Mouse (Mus musculus): ENCODE data around the gene C1qtnf12. TPM values are rescaled to one million over a fixed set of nuclear protein-coding genes. Genes with fewer than 3 reads are reported as not detected.

C1qtnf12 gene
- total and polyA plus RNA-seq, 3 experiments = 16.6 to 17.9 (median 17.2) TPM

DNA sequence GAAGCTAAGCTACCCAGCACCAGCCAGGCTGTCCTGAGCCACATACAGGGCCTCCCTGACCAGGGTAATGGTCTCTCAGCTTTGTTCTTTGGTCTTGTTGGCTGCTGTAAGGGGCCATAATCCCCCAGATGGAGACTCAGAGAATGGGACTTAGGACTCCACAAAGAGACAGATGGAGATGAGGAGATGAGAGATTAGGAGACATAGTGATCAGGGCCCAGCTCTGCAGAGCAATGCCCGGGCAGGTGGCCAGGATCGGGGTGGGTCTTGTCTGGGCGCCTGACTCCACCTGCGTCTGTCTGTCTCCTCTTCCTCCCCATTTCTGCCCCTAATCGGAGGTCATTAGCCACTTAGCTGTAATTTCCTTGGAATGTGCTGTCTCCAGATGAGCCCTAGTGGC is 8.2 kb downstream of the C1qtnf12 start:
- Histone ChIP-seq H3K9ac (ENCODE audit: low read depth, low read length) (no peak overlapping the region), H3K27ac (no peak overlapping the region), H3K79me2 (replicated peaks; ENCODE audit: control insufficient read depth, insufficient read depth, low read length) (no peaks in the 10 kb centered on the region), H3K36me3 (ENCODE audit: control insufficient read depth, insufficient read depth, low read length) (no peaks in the 10 kb centered on the region), H3K27me3 (ENCODE audit: control insufficient read depth, insufficient read depth, low read length) (no peaks in the 10 kb centered on the region), H3K4me1 (ENCODE audit: control insufficient read depth, insufficient read depth, low read length) (no peaks in the 10 kb centered on the region), H3K4me3 (no peak overlapping the region)
- WGBS = 85% methylated on average over 5 of the region's 5 CpGs
- intact Hi-C loops (cut with DNase I) = no loop called here
- TF ChIP-seq CTCF (IDR thresholded peaks at IDR 0.05) (no peak), EP300 (IDR thresholded peaks at IDR 0.05; ENCODE audit: insufficient read depth, low read depth, low read length) (no peak), POLR2A (IDR thresholded peaks at IDR 0.05; ENCODE audit: insufficient read depth, low read depth, low read length) (no peak)
- DNase-seq = no peak

DNA sequence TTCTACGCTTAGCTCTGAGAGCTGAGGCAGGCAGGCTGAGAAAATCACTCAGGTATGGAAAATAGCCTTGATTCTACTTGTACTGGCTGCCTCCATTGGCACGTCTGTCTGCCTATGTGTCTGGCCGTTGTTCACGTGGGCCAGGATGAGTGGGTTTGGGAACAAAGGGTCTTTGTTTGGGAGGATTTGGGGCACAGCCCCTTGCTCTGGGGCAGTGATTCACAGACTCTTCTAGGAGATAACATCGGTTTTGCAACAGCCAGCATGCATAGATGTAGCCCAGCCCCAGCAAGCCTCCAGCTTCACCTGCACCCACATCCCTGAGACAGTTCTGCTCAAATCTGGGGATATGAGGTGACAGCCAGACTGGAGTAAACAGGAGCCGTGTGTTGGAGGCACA is 10.5 kb downstream of the C1qtnf12 start:
- 67% methylated on average over 6 of the region's 6 CpGs for WGBS
- intact Hi-C loops (cut with DNase I) = no loop called here

DNA sequence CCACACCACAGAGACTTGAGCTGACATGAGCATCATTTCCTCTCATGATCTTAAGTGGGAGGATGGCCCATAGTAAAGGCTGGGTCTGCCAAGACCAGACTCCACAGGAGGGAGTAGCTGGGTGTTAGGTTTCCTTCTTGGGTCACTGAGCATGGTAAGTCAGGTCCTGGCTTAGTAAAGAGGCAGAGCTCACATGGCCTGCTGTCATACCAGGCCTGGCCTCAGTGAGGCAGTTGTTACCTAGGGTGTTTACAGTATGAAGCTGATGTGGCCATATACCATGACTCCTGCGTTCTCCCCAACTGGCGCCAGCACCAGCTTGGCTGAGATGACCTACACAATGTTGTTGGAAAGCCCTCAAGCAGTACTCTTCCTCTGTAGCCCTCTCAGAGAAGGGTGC is 11.1 kb downstream of the C1qtnf12 start:
- TF ChIP-seq CTCF (IDR thresholded peaks at IDR 0.05) (no peak), EP300 (IDR thresholded peaks at IDR 0.05; ENCODE audit: insufficient read depth, low read depth, low read length) (no peak), POLR2A (IDR thresholded peaks at IDR 0.05; ENCODE audit: insufficient read depth, low read depth, low read length) (no peak)
- Histone ChIP-seq H3K9ac (ENCODE audit: low read depth, low read length) (no peak overlapping the region), H3K4me1 (ENCODE audit: control insufficient read depth, insufficient read depth, low read length) (no peaks in the 10 kb centered on the region), H3K4me3 (no peak overlapping the region), H3K79me2 (replicated peaks; ENCODE audit: control insufficient read depth, insufficient read depth, low read length) (no peaks in the 10 kb centered on the region), H3K27me3 (ENCODE audit: control insufficient read depth, insufficient read depth, low read length) (no peaks in the 10 kb centered on the region), H3K27ac (no peak overlapping the region), H3K36me3 (ENCODE audit: control insufficient read depth, insufficient read depth, low read length) (no peaks in the 10 kb centered on the region)
- WGBS = 73% methylated on average over 2 of the region's 2 CpGs
- intact Hi-C loops (cut with DNase I) = no loop called here
- DNase-seq = no peak

More for the DNA sequence above, 10.5 kb downstream of the C1qtnf12 start:
- H3K4me3 ChIP-seq = no peak overlapping the region
- no peak for DNase-seq
- H3K27ac ChIP-seq = no peak overlapping the region
- H3K36me3 ChIP-seq (ENCODE audit: control insufficient read depth, insufficient read depth, low read length) = no peaks in the 10 kb centered on the region
- H3K27me3 ChIP-seq (ENCODE audit: control insufficient read depth, insufficient read depth, low read length) = no peaks in the 10 kb centered on the region
- TF ChIP-seq CTCF (IDR thresholded peaks at IDR 0.05) (no peak), POLR2A (IDR thresholded peaks at IDR 0.05; ENCODE audit: insufficient read depth, low read depth, low read length) (no peak), EP300 (IDR thresholded peaks at IDR 0.05; ENCODE audit: insufficient read depth, low read depth, low read length) (no peak)
- no peak overlapping the region for H3K9ac ChIP-seq (ENCODE audit: low read depth, low read length)
- no peaks in the 10 kb centered on the region for H3K79me2 ChIP-seq (replicated peaks; ENCODE audit: control insufficient read depth, insufficient read depth, low read length)
- no peaks in the 10 kb centered on the region for H3K4me1 ChIP-seq (ENCODE audit: control insufficient read depth, insufficient read depth, low read length)

DNA sequence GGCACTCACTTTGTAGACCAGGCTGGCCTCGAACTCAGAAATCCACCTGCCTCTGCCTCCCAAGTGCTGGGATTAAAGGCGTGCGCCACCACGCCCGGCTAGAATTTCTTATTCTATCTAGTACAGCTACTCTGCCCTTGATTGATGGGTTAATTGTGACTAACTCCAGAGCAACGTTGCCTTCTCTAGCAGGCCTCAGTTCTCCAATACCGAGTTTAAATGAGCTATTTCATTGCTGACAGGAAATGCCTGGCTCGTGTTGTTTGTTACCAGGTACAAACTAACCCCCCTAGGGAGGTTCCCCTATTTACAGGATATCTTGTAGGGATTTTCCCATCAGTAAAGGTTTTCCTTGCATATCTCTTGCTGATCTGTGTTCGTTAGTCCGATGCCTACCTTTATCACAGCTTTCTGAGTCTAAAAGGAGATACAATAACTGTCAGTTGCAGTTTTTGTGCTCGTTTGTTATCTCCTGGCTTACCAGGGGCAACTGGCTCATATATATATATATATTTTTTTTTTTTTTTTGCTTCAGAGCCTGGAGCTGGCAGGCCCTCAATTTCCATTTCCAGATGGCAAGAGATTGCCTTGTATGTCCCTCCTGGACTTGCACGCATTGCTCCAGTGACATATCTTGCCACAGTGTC is 19.4 kb downstream of the C1qtnf12 start:
- H3K79me2 ChIP-seq (replicated peaks; ENCODE audit: control insufficient read depth, insufficient read depth, low read length) = no peaks in the 10 kb centered on the region

DNA sequence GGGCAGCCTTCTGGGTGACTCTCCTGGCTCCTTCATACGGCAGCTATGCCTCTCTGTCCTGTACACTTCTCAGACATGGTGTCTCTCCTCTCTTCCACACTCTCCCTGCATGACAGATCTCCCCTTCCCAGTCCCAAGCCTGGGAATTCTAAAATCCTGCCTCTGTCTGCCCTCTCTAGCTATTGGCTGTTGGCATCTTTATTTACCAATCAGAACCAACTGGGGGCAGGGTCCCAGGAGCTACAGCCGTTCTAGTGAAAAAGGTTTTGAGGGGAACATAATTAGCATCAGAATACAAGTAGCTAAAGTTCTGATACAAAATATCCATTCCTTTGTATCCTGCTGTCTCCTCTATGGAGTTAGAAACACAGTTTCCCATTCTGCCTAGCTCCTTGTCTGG is 21.7 kb downstream of the C1qtnf12 start:
- no peaks in the 10 kb centered on the region for H3K27me3 ChIP-seq (ENCODE audit: control insufficient read depth, insufficient read depth, low read length)
- H3K9ac ChIP-seq (ENCODE audit: low read depth, low read length) = no peak overlapping the region
- H3K4me3 ChIP-seq = no peak overlapping the region
- 24% methylated on average over 2 of the region's 2 CpGs for WGBS
- no peaks in the 10 kb centered on the region for H3K36me3 ChIP-seq (ENCODE audit: control insufficient read depth, insufficient read depth, low read length)
- no peaks in the 10 kb centered on the region for H3K4me1 ChIP-seq (ENCODE audit: control insufficient read depth, insufficient read depth, low read length)
- no peak for DNase-seq
- H3K27ac ChIP-seq = no peak overlapping the region
- intact Hi-C loops (cut with DNase I) = no loop called here
- no peak for TF ChIP-seq POLR2A (IDR thresholded peaks at IDR 0.05; ENCODE audit: insufficient read depth, low read depth, low read length)
- no peaks in the 10 kb centered on the region for H3K79me2 ChIP-seq (replicated peaks; ENCODE audit: control insufficient read depth, insufficient read depth, low read length)

More for the DNA sequence above, 19.4 kb downstream of the C1qtnf12 start:
- H3K9ac ChIP-seq (ENCODE audit: low read depth, low read length) = no peak overlapping the region
- intact Hi-C loops (cut with DNase I) = no loop called here
- no peaks in the 10 kb centered on the region for H3K36me3 ChIP-seq (ENCODE audit: control insufficient read depth, insufficient read depth, low read length)
- no peaks in the 10 kb centered on the region for H3K27me3 ChIP-seq (ENCODE audit: control insufficient read depth, insufficient read depth, low read length)
- H3K4me1 ChIP-seq (ENCODE audit: control insufficient read depth, insufficient read depth, low read length) = no peaks in the 10 kb centered on the region
- DNase-seq = no peak
- 66% methylated on average over 12 of the region's 12 CpGs for WGBS
- no peak overlapping the region for H3K4me3 ChIP-seq
- TF ChIP-seq POLR2A (IDR thresholded peaks at IDR 0.05; ENCODE audit: insufficient read depth, low read depth, low read length) (no peak), CTCF (IDR thresholded peaks at IDR 0.05) (no peak), EP300 (IDR thresholded peaks at IDR 0.05; ENCODE audit: insufficient read depth, low read depth, low read length) (no peak)
- no peak overlapping the region for H3K27ac ChIP-seq

DNA sequence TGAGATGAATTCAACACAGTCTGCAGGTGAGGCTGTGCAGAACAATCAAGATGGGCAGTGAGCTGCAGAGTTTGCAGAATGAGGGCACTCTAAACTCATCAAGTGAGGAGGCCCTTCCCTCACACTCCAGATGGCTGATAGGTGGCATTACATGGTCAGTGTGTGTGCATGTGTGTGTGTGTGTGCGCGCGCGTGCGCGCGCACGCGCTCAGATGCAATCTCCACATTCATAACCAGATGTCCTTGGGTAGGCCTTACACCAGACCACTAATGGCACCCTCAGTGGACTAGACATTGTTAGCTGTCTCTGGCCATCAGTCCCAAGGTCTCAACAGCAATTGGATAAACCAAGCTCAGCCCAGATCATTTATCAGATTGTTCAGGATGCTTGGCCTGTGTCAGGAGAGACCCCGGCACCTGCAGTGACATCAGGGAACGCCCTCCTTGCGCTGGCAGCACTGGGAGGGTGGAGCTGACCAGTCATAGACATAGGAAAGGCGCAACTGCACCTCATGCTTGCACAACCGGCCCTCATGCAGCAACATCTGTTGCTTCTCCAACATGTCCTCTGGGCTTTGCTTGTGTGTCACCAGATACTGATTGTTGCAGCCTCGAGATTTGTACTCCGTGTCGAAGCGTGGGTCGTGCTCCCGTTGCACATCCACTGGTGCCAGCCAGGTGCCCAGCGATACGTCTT is 29.2 kb downstream of the C1qtnf12 start:
- Histone ChIP-seq H3K36me3 (ENCODE audit: control insufficient read depth, insufficient read depth, low read length) (peaks cover 4% of the 10 kb centered on the region; the same call in 1 of the 2 replicates), H3K27ac (no peak overlapping the region), H3K9ac (ENCODE audit: low read depth, low read length) (peak overlapping the region; percentile 94), H3K4me3 (peak overlapping the region; percentile 68), H3K4me1 (ENCODE audit: control insufficient read depth, insufficient read depth, low read length) (peaks cover 8% of the 10 kb centered on the region), H3K27me3 (ENCODE audit: control insufficient read depth, insufficient read depth, low read length) (no peaks in the 10 kb centered on the region), H3K79me2 (replicated peaks; ENCODE audit: control insufficient read depth, insufficient read depth, low read length) (peaks cover 5% of the 10 kb centered on the region; the same call in 1 of the 2 replicates)
- intact Hi-C loops (cut with DNase I) = loop anchor here (1.0 to 5.0 kb wide), 5 partner anchors 33 to 124 kb away; partner anchors contain the start of genes 9430015G10Rik, Cptp, Ints11 and Ube2j2
- no peak for TF ChIP-seq CTCF (IDR thresholded peaks at IDR 0.05)
- TF ChIP-seq EP300 (IDR thresholded peaks at IDR 0.05; ENCODE audit: insufficient read depth, low read depth, low read length) = no peak
- TF ChIP-seq POLR2A (IDR thresholded peaks at IDR 0.05; ENCODE audit: insufficient read depth, low read depth, low read length) = no peak
- DNase-seq = peak in 1 of 2 experiments; percentile 8
- whole genome bisulfite sequencing = 79% methylated on average over 22 of the region's 22 CpGs

Measured in heart, adult 2 months (tissue).